Mouse (Mus musculus) CH12.LX (cell line): ENCODE results near the gene Por. TPM values are rescaled to one million over a fixed set of nuclear protein-coding genes. Genes with fewer than 3 reads are reported as not detected.

Source experiments
- DNase-seq: peaks from one replicate; pipeline ENCODE4 v3.0.0-alpha.2; 2013; ENCODE audit errors: extremely low read depth
- H3K27ac ChIP-seq: 2 replicates; pipeline ENCODE4 v1.5.1; 2012; ENCODE audit warnings: low read depth, mild to moderate bottlenecking, control low read depth, moderate library complexity; ENCODE audit not compliant: insufficient read depth
- H3K27me3 ChIP-seq: replicated peaks from 2 replicates; pipeline ENCODE3; 2012; ENCODE audit warnings: inconsistent platforms
- H3K36me3 ChIP-seq, 2 experiments: replicated peaks in 1 of 2; 2 replicates each; pipeline versions ENCODE3 to v1.6.1; 2012; ENCODE audit warnings: inconsistent platforms in 1 of 2, low read length in 1 of 2, mild to moderate bottlenecking in 1 of 2, mixed read lengths in 1 of 2, moderate library complexity in 1 of 2; ENCODE audit not compliant: control insufficient read depth in 1 of 2, insufficient read depth in 1 of 2
- H3K4me1 ChIP-seq, 2 experiments: 2 replicates each; pipeline ENCODE4 v1.6.1; 2012; ENCODE audit warnings: inconsistent platforms in 1 of 2, moderate library complexity in 1 of 2; ENCODE audit not compliant: insufficient read depth in 2 of 2, control insufficient read depth in 1 of 2
- H3K4me2 ChIP-seq: 2 replicates; pipeline ENCODE4 v1.6.1; 2012; ENCODE audit warnings: low read depth, mild to moderate bottlenecking, control low read depth; ENCODE audit not compliant: poor library complexity, insufficient read depth, severe bottlenecking
- H3K4me3 ChIP-seq, 3 experiments: fragments of 150-350 bp in 1 of 3; sonication (generic) in 1 of 3; replicated peaks in 1 of 3; 2 replicates each; pipeline versions ENCODE3 to v1.5.1; 2011 to 2012; ENCODE audit warnings: low read depth in 2 of 3, low read length in 2 of 3, mild to moderate bottlenecking in 2 of 3, moderate library complexity in 2 of 3, control low read depth in 1 of 3, improper control_type of control experiment in 1 of 3, inconsistent platforms in 1 of 3, mixed read lengths in 1 of 3; ENCODE audit not compliant: poor library complexity in 1 of 3
- H3K79me2 ChIP-seq: replicated peaks from 2 replicates; pipeline ENCODE4 v1.6.1; 2012; ENCODE audit warnings: mild to moderate bottlenecking, moderate library complexity; ENCODE audit not compliant: control insufficient read depth, poor library complexity, insufficient read depth, severe bottlenecking; ENCODE audit errors: extremely low read depth
- H3K9ac ChIP-seq: 2 replicates; pipeline ENCODE4 v1.6.1; 2012; ENCODE audit warnings: low read depth, mild to moderate bottlenecking, control low read depth, moderate library complexity; ENCODE audit not compliant: insufficient read depth
- H3K9me3 ChIP-seq: replicated peaks from 2 replicates; pipeline ENCODE3; 2012; ENCODE audit warnings: low read length, inconsistent platforms, mixed read lengths
- BHLHE40 ChIP-seq: IDR thresholded peaks from 2 replicates; pipeline ENCODE4 v1.6.1; 2011; ENCODE audit warnings: mild to moderate bottlenecking, low read depth, low read length, improper control_type of control experiment
- CHD1 ChIP-seq: IDR thresholded peaks from 2 replicates; pipeline ENCODE4 v1.6.1; 2012; ENCODE audit warnings: low read depth, low read length, improper control_type of control experiment, inconsistent platforms
- CHD2 ChIP-seq: IDR thresholded peaks from 2 replicates; pipeline ENCODE4 v1.6.1; 2011; ENCODE audit warnings: low read length, improper control_type of control experiment
- CTCF ChIP-seq, 2 experiments: IDR thresholded peaks in 1 of 2; conservative IDR thresholded peaks in 1 of 2; 2 replicates each; pipeline ENCODE4 v1.5.1; 2011 to 2012; ENCODE audit warnings: low read depth in 2 of 2, low read length in 2 of 2, improper control_type of control experiment in 1 of 2, inconsistent platforms in 1 of 2, mild to moderate bottlenecking in 1 of 2, moderate library complexity in 1 of 2
- E2F4 ChIP-seq: IDR thresholded peaks from 2 replicates; pipeline ENCODE4 v1.6.1; 2011; ENCODE audit warnings: low read depth, low read length, improper control_type of control experiment; ENCODE audit not compliant: insufficient replicate concordance
- ELF1 ChIP-seq: IDR thresholded peaks from 2 replicates; pipeline ENCODE4 v1.6.1; 2014; ENCODE audit warnings: low read depth, mild to moderate bottlenecking, inconsistent platforms, low read length, improper control_type of control experiment
- EP300 ChIP-seq: IDR thresholded peaks from 2 replicates; pipeline ENCODE4 v1.6.1; 2011; ENCODE audit warnings: low read length, improper control_type of control experiment
- ETS1 ChIP-seq: conservative IDR thresholded peaks from 2 replicates; pipeline ENCODE4 v1.6.1; 2012; ENCODE audit warnings: low read depth, mild to moderate bottlenecking, inconsistent platforms, low read length, improper control_type of control experiment, moderate library complexity
- GABPA ChIP-seq: IDR thresholded peaks from 2 replicates; pipeline ENCODE4 v1.6.1; 2012; ENCODE audit warnings: low read depth, low read length, improper control_type of control experiment, inconsistent platforms; ENCODE audit not compliant: insufficient replicate concordance
- HCFC1 ChIP-seq: IDR thresholded peaks from 2 replicates; pipeline ENCODE4 v1.6.1; 2012; ENCODE audit warnings: low read depth, mild to moderate bottlenecking, inconsistent platforms, low read length, improper control_type of control experiment
- IRF4 ChIP-seq: IDR thresholded peaks from 2 replicates; pipeline ENCODE4 v1.6.1; 2014; ENCODE audit warnings: low read depth, mild to moderate bottlenecking, inconsistent platforms, low read length, improper control_type of control experiment
- JUN ChIP-seq: IDR thresholded peaks from 2 replicates; pipeline ENCODE4 v1.6.1; 2011; ENCODE audit warnings: low read depth, mild to moderate bottlenecking, low read length, improper control_type of control experiment, moderate library complexity; ENCODE audit not compliant: insufficient read depth
- JUND ChIP-seq: conservative IDR thresholded peaks from 2 replicates; pipeline ENCODE4 v1.6.1; 2011; ENCODE audit warnings: low read depth, low read length, improper control_type of control experiment
- KAT2A ChIP-seq: IDR thresholded peaks from 2 replicates; pipeline ENCODE4 v1.6.1; 2012; ENCODE audit warnings: low read length, improper control_type of control experiment, inconsistent platforms; ENCODE audit not compliant: insufficient replicate concordance
- MAFK ChIP-seq: IDR thresholded peaks from 2 replicates; pipeline ENCODE4 v1.6.1; 2011; ENCODE audit warnings: low read length, improper control_type of control experiment; ENCODE audit not compliant: insufficient replicate concordance
- MAX ChIP-seq: IDR thresholded peaks from 2 replicates; pipeline ENCODE4 v1.6.1; 2011; ENCODE audit warnings: low read length, improper control_type of control experiment
- MAZ ChIP-seq: IDR thresholded peaks from 2 replicates; pipeline ENCODE4 v1.6.1; 2012; ENCODE audit warnings: low read depth, mild to moderate bottlenecking, inconsistent platforms, low read length, improper control_type of control experiment, moderate library complexity
- MEF2A ChIP-seq: IDR thresholded peaks from 2 replicates; pipeline ENCODE4 v1.6.1; 2014; ENCODE audit warnings: low read depth, mild to moderate bottlenecking, inconsistent platforms, low read length, improper control_type of control experiment, borderline replicate concordance
- MXI1 ChIP-seq: IDR thresholded peaks from 2 replicates; pipeline ENCODE4 v1.6.1; 2011; ENCODE audit warnings: mild to moderate bottlenecking, low read depth, low read length, improper control_type of control experiment
- MYC ChIP-seq: IDR thresholded peaks from 2 replicates; pipeline ENCODE4 v1.6.1; 2011; ENCODE audit warnings: low read depth, mild to moderate bottlenecking, improper control_type of control experiment, low read length
- NELFE ChIP-seq: IDR thresholded peaks from 2 replicates; pipeline ENCODE4 v1.6.1; 2011; ENCODE audit warnings: low read depth, low read length, improper control_type of control experiment
- NRF1 ChIP-seq: IDR thresholded peaks from 2 replicates; pipeline ENCODE4 v1.6.1; 2014; ENCODE audit warnings: low read depth, mild to moderate bottlenecking, inconsistent platforms, low read length, improper control_type of control experiment, moderate library complexity
- PAX5 ChIP-seq: IDR thresholded peaks from 2 replicates; pipeline ENCODE4 v1.6.1; 2012; ENCODE audit warnings: low read length, inconsistent platforms, mixed read lengths
- POLR2A ChIP-seq: IDR thresholded peaks from 2 replicates; pipeline ENCODE4 v1.6.1; 2011; ENCODE audit warnings: low read depth, mild to moderate bottlenecking, improper control_type of control experiment, low read length
- POLR2AphosphoS2 ChIP-seq: IDR thresholded peaks from 2 replicates; pipeline ENCODE4 v1.6.1; 2011; ENCODE audit warnings: low read depth, low read length, improper control_type of control experiment
- RAD21 ChIP-seq: IDR thresholded peaks from 2 replicates; pipeline ENCODE4 v1.6.1; 2011; ENCODE audit warnings: low read depth, mild to moderate bottlenecking, low read length, improper control_type of control experiment, moderate library complexity
- RCOR1 ChIP-seq: conservative IDR thresholded peaks from 2 replicates; pipeline ENCODE4 v1.6.1; 2012; ENCODE audit warnings: low read depth, mild to moderate bottlenecking, inconsistent platforms, low read length, improper control_type of control experiment
- SIN3A ChIP-seq: IDR thresholded peaks from 2 replicates; pipeline ENCODE4 v1.6.1; 2012; ENCODE audit warnings: low read length, improper control_type of control experiment, inconsistent platforms
- SMC3 ChIP-seq: IDR thresholded peaks from 2 replicates; pipeline ENCODE4 v1.6.1; 2011; ENCODE audit warnings: low read depth, low read length, improper control_type of control experiment
- TBP ChIP-seq: conservative IDR thresholded peaks from 2 replicates; pipeline ENCODE4 v1.6.1; 2011; ENCODE audit warnings: low read depth, low read length, improper control_type of control experiment
- TCF12 ChIP-seq: IDR thresholded peaks from 2 replicates; pipeline ENCODE4 v1.6.1; 2014; ENCODE audit warnings: low read depth, mild to moderate bottlenecking, inconsistent platforms, low read length, improper control_type of control experiment
- UBTF ChIP-seq: IDR thresholded peaks from 2 replicates; pipeline ENCODE4 v1.6.1; 2012; ENCODE audit warnings: low read depth, mild to moderate bottlenecking, inconsistent platforms, low read length, improper control_type of control experiment, moderate library complexity
- USF1 ChIP-seq: IDR thresholded peaks from 2 replicates; pipeline ENCODE4 v1.6.1; 2014; ENCODE audit warnings: low read depth, mild to moderate bottlenecking, inconsistent platforms, low read length, improper control_type of control experiment
- USF2 ChIP-seq: conservative IDR thresholded peaks from 2 replicates; pipeline ENCODE4 v1.6.1; 2011; ENCODE audit warnings: low read depth, low read length, improper control_type of control experiment
- ZC3H11A ChIP-seq: IDR thresholded peaks from 2 replicates; pipeline ENCODE4 v1.6.1; 2012; ENCODE audit warnings: low read depth, mild to moderate bottlenecking, inconsistent platforms, low read length, improper control_type of control experiment
- ZKSCAN1 ChIP-seq: IDR thresholded peaks from 2 replicates; pipeline ENCODE4 v1.6.1; 2012; ENCODE audit warnings: low read depth, inconsistent platforms, low read length, improper control_type of control experiment, borderline replicate concordance
- ZMIZ1 ChIP-seq: IDR thresholded peaks from 2 replicates; pipeline ENCODE4 v1.6.1; 2012; ENCODE audit warnings: low read depth, mild to moderate bottlenecking, inconsistent platforms, low read length, improper control_type of control experiment
- ZNF384 ChIP-seq: IDR thresholded peaks from 2 replicates; pipeline ENCODE4 v1.6.1; 2012; ENCODE audit warnings: low read depth, low read length, improper control_type of control experiment, inconsistent platforms
- dilution Hi-C: fragments of 300-500 bp; cut with MboI; formaldehyde crosslinking; loops from 2 replicates; pipeline ENCODE4 v1.14.3; 2020; ENCODE audit warnings: low sequenced_read_pairs; ENCODE audit not compliant: extremely low pct_unique_long_range_greater_than_20kb, extremely low pct_ligation_motif_present
- in situ Hi-C: fragments of 300-500 bp; cut with MboI; formaldehyde crosslinking; loops from 3 replicates; pipeline ENCODE4 v1.14.3; 2019; ENCODE audit warnings: low sequenced_read_pairs, low pct_ligation_motif_present, low pct_unique_long_range_greater_than_20kb, mixed read lengths
- polyA plus RNA-seq: library from polyadenylated mRNA; unstranded; fragments of >175 nt; gene quantifications from 2 replicates; pipeline ENCODE4 v1.2.1, GENCODE M21; 2012; ENCODE audit warnings: low read depth; ENCODE audit not compliant: insufficient read length
- total RNA-seq, 2 experiments: library from RNA; depleted of rRNA; stranded (reverse); fragments of 300-350 nt in 1 of 2; fragments of >200 nt in 1 of 2; gene quantifications; 2 replicates each; pipeline ENCODE4 v1.2.3; 2012 to 2014

The Por gene
- total and polyA plus RNA-seq, 3 experiments = 17.3 to 56.8 (median 41.2) TPM

GRCm38 (mm10) chr5:135632117-135632796 lies 37.6 kb upstream of the Por start, which contains the start of gene Rhbdd2:
Gene Rhbdd2, plus strand, starts transcription at chr5:135632618.
- dilution Hi-C loops = no loop called here
- Histone ChIP-seq H3K27ac (peak within 1 kb of the TSS; percentile 41; the same call in 1 of the 2 replicates), H3K9ac (peak within 1 kb of the TSS; percentile 81), H3K4me1 (peaks cover 2 to 15% of the 10 kb centered on the region in 2 experiments; a peak in 3 of 4 replicates), H3K4me3 (peak within 1 kb of the TSS; percentile 81 to 87 (median 82)), H3K79me2 (peaks cover 12% of the 10 kb centered on the region), H3K27me3 (peaks cover 2% of the 10 kb centered on the region), H3K9me3 (no peaks in the 10 kb centered on the region), H3K4me2 (peak within 1 kb of the TSS; percentile 89), H3K36me3 (peaks cover 13 to 30% of the 10 kb centered on the region in 2 experiments)
- in situ Hi-C loops = loop anchor here (5.0 to 10.0 kb wide), 2 partner anchors 53 to 115 kb away; no protein-coding TSS in a partner anchor
- peak; percentile 99 for DNase-seq
- no peak for TF ChIP-seq SMC3
- no peak for TF ChIP-seq UBTF
- 0 out of 2 replicates have a peak, but pooled peaks have one; percentile 21 for TF ChIP-seq MAX
- no peak for TF ChIP-seq USF2
- no peak for TF ChIP-seq ZNF384
- TF ChIP-seq NRF1 = no peak
- TF ChIP-seq MAFK = no peak
- no peak for TF ChIP-seq JUND
- TF ChIP-seq ZKSCAN1 = no peak
- TF ChIP-seq NELFE = peak; percentile 94
- TF ChIP-seq CHD1 = no peak
- TF ChIP-seq TCF12 = peak; percentile 74
- no peak for TF ChIP-seq CTCF (conservative IDR thresholded peaks at IDR 0.05 in 1 of 2, IDR thresholded peaks at IDR 0.05 in 1 of 2; ENCODE audit: low read depth in 2 of 2, low read length in 2 of 2)
- no peak for TF ChIP-seq E2F4
- TF ChIP-seq POLR2A = peak; percentile 97
- TF ChIP-seq ZMIZ1 = peak; percentile 90
- peak; percentile 43; the same call in 1 of the 2 replicates for TF ChIP-seq POLR2AphosphoS2
- no peak for TF ChIP-seq EP300
- TF ChIP-seq JUN = no peak
- peak; percentile 88 for TF ChIP-seq ELF1
- no peak for TF ChIP-seq IRF4
- peak; percentile 90; the same call in 1 of the 2 replicates for TF ChIP-seq MAZ
- TF ChIP-seq ZC3H11A = no peak
- TF ChIP-seq RCOR1 = no peak
- peak; percentile 19; the same call in 1 of the 2 replicates for TF ChIP-seq MEF2A
- no peak; the same call in 1 of the 2 replicates for TF ChIP-seq MYC
- TF ChIP-seq CHD2 = peak; percentile 95
- peak; percentile 89 for TF ChIP-seq SIN3A
- TF ChIP-seq PAX5 = no peak
- TF ChIP-seq HCFC1 = peak; percentile 98
- no peak for TF ChIP-seq RAD21
- no peak for TF ChIP-seq TBP
- TF ChIP-seq KAT2A = peak; percentile 90; the same call in 1 of the 2 replicates
- TF ChIP-seq MXI1 = peak; percentile 97
- TF ChIP-seq ETS1 = no peak
- peak; percentile 19; the same call in 1 of the 2 replicates for TF ChIP-seq BHLHE40
- peak; percentile 61; the same call in 1 of the 2 replicates for TF ChIP-seq GABPA
- no peak for TF ChIP-seq USF1
